Mouse (Mus musculus) layer of hippocampus, adult 8-10 months (tissue): ENCODE data around the gene Nab1. TPM values are rescaled to one million over a fixed set of nuclear protein-coding genes. Genes with fewer than 3 reads are reported as not detected.

Experiments
- DNase-seq, 2 experiments: peaks; one replicate each; pipeline ENCODE4 v3.0.0; 2022; ENCODE audit warnings: low spot score in 2 of 2
- total RNA-seq, 4 experiments: library from RNA; stranded (reverse); gene quantifications; 2 replicates each; pipeline ENCODE4 v1.2.4; 2022

Nab1 gene
- total RNA-seq, 4 experiments from 2014 or later = 32.1 to 42.8 (median 34.1) TPM

DNA sequence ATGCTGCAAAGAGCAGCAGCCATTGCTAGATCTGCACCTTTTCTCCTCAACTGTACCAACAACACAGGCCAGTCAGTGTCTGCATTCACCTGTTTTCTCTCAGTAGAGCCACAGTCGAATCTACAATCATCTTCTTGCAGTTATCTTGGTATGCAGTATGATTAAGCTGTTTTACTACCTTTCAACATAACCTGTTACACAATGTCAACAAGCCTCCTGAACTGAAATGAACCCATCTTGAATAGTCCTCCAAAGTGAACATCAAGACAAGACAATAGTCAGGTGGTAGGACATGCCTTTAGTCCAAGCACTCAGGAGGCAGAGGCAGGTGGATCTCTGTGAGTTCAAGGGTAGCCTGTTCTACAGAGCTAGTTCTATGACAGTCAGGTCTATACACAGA is 26.2 kb downstream of the Nab1 start:
- DNase-seq = no peak

DNA sequence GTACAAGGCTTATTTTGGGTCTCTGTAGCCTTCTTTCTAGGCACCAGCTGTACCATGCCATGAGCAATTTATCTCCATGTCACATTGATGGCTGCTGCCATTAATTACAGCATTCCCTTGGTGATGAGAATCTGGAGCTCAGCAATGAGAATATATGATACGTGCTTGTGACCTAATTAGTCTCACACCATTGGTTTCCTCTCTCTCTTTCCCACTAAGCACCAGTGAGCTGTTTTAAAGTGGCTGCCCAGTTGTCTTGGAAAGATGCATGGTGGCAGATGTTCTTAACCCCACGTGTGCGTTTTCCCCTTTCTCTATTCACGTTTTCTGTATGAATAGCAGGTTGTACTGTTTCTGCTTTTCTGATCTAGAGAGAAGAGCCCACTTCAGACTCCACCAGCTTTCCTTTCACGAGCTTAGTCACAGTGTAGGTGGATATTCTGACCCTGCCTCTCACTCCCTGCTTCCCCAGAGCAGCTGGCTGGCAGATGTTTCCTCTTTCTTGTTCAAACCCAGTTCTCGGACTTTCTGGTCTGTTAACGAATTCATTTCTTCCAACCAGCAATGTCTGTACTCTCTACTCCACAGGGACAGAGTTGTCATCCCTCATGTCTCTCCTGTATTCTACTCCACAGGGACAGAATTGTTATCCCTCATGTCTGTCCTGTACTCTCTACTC is 29.5 kb downstream of the Nab1 start:
- DNase-seq = no peak

DNA sequence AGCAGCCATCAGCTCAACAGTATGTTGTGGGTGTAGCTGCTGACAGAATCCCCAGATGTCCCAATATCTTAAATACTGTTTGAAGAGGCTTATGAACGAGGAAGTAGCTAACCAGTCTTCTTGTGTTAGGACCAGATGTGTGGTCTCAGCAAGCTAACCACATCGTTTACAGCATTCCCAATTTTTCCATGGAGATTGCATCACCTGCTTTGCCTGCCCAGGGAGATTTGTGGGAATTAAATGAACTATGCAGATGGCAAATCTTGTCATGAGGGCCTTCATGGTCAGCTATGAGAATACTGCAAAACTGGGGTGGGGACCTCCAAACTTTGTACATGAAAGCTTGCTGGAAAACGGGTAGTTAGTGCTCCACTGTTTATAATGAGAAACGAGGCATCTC is 30.2 kb downstream of the Nab1 start:
- DNase-seq = no peak

DNA sequence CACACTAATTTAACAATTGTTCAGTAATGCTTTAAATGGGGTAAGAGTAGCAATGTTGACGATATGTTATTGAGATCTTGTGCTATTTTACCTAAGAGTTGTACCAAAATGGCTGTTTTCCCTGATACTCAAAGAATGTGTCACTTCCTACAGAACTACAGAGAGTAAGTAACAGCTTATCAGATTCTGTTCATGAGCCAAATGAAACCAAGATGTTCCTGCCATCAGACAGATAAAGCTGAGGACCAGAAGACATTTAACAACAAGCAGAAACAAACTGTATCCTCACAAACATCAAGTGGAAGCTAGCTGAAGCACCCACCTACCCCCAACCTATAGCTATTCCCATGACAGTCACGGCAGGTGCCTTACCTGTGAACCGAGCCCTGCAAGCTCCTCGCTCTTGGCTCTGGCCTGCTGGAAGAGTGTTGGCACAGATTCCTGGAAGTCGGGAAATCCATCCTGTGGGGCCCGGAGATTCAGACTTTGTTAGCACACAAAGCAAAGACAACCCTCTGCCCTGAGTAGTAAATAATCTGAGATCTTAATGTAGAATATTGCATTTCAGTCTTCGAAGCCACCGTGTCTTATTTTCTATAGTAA is 33.9 kb downstream of the Nab1 start:
- no peak for DNase-seq

DNA sequence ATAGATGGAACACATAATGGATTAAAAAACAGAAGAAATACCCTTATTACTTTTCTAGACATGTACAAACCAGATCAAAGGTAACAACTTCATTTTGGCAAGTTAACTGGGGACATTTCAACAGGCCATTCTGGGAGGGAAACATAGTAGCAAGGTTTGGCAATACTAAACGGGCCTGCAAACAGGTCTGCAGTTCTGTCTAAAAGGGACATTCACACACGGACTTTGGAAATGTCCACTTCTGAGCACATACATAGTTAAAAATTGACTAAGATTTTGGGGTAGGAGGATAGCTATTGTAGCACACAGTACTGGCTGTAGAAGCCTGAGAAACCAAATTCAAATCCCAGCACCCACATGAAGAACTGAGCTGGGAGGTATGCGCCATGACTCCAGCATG is 34.6 kb downstream of the Nab1 start:
- no peak for DNase-seq

DNA sequence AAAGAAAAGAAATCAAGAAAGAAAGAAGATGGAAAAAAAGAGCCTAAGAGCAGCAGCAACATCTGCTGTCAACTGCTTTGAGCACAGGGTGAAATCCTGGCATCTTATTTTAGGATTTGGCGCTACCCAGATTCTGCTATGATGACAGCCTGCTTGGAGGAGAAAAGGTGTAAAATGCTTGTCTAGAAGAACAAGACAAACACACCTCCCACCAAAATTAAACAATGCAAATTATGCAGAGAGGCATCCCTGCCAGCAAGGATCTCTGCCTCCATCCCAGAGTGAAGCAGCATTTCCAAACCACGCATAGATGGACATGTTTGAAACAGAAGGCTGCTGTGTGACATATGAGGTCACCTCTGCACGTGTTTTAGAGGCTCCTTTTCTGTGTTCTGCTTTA is 35.2 kb downstream of the Nab1 start:
- DNase-seq = peak in 1 of 2 experiments; percentile 17

GRCm38 (mm10) chr1:52463305-52463704 is 37.2 kb downstream of the Nab1 start:
- DNase-seq = no peak

- no peak for DNase-seq
Measured at GRCm38 (mm10) chr1:52456571-52456970, 43.9 kb downstream of the Nab1 start.

DNA sequence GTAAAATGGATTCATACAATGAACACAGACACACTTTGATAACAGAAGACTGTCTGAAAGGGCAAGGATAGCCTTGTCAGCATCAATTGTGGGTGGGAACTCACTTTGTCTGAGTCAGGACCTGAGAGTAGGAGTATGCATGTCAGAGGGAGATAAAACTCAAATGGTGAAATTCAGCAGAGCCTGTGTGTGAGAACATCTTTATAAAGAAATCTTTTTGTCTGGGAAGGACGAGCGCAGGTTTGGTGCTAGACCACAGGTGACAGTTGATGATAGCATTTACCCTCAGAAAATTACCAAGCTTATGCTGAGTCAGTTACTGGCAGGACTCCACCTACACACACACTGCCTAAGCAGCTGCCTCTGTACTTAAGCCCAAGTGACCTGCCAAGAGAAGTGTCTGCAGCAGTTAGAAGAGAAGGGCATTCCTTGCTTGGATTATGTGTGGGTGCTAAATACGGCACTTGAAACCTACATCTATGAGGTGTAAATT is 45.9 kb downstream of the Nab1 start:
- DNase-seq = no peak

DNA sequence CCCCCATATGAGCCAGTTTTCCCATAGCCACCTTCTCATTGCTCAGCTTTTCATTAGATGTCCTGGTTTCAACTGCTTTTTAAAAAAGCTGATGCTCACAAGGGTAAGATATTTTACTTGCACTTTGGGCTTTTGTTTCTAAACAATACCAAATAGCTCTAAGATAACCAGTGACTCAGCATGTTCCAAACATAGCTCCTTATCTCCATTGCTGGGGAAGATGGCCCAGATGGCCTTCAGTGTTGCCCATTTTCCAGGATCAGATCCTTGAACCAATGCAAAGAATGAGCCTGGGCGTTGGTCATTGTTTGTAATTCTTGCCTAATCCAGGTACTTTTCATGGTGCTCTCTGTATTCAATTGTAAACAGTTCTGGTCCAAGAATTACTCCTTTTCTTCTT is 49.1 kb downstream of the Nab1 start:
- no peak for DNase-seq

DNA sequence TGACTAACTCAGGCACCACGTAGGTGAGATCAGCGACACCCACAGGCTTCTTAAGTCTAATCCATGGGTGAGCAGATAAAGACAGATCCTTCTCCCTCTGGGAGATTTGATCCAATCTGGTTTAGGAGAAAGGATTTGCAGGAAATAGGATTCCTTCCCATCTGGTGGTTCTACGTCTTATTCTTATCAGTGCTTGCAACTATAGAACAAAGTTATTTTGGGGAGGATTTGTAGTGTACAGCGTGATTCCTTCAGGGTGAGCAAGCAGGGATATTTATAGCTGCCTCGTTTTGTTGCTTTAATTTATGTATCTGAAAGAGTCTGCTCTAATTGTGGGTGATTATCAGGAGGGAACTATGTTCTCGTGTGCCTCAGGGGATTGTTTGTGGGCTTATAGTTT is 64.6 kb downstream of the Nab1 start:
- DNase-seq = no peak

DNA sequence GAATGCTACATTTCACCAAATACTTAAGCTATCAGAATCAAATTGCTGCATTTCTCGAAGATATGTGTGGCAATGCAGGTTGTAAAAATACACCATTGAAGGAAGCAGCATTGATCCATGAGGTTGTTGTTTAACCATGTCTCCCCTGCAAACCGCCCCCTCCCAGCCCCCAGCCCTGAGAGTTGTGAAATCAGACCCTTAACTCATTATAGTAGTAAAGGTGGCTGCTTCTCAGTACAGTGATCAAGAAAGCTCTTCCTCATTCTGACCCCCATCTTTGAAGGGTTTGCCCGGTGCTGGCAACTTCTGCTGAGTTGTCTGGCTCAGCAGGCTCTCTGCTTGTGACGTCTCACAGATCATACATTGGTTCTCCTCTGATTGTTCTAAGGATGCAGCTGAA is 66.4 kb downstream of the Nab1 start:
- no peak for DNase-seq

- no peak for DNase-seq
Measured at GRCm38 (mm10) chr1:52431806-52432205, 68.7 kb downstream of the Nab1 start.

- no peak for DNase-seq
Measured at GRCm38 (mm10) chr1:52430606-52431005, 69.9 kb downstream of the Nab1 start.

DNA sequence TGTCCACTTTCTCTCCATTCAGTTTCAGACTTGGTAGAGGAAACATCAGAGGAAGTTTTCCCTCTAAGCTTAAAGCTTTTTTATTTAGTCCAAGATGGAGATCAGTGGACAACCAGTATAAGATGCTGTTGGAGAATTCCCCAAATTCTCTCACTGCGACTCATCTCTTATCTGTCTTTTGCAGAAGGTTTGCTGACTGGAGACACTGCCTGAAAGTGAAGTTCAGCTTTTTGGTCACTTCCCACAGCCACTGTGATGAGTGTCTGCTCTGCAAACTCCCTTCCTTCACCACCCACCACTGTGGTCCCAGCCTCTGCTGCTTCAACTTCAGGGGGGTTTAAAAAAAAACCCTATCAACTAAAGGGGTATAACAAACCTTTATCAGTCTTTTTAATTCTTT is 70.4 kb downstream of the Nab1 start:
- DNase-seq = no peak

DNA sequence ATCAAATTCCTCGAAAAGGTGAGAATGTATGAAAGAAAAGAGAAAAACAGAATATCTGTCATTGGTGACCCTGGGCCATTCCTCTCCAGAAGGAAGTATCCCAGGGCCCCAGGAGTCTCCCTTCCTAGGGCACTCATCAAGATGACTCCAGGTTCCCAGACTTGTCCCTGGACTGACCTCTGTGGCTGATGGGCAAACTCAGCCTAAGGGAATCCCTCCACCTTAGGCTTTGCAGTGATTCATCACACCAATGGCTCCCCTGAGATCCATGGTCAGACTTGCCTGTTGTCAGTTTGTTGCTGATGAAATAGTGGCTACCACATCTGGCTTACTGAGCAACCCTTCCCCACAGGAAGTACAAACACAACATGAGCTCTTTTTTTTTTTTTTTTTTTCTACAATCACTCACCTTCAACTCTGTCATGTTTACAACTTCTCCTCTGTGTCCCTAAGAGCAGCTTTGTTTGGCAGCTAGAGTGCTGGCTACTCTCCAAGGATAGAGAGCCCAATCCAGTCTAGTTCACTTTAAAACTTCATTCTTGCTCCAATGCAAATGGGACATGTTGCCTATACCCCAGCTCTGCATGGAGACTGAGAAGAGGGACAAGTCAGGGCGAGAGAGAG is 72.5 kb downstream of the Nab1 start:
- DNase-seq = no peak

DNA sequence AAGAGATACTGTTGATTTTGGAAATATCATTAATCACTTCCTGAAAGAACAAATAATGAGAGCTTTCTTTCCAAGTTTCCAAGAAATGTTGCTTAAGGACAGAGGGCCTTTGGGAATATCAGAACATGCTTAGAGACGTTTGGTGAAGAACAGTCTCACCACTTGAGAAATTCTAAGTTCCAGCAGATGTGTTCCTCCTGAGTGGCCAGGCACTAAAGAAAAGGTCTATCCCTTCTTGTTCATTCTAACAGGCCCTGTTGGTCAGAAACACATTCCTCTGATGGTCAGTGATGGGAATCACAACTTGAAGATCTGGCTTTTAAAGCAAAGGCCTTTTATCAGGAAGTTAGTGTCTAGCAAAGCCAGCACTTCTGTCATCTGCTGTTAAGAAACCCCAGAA is 76.6 kb downstream of the Nab1 start:
- DNase-seq = no peak

DNA sequence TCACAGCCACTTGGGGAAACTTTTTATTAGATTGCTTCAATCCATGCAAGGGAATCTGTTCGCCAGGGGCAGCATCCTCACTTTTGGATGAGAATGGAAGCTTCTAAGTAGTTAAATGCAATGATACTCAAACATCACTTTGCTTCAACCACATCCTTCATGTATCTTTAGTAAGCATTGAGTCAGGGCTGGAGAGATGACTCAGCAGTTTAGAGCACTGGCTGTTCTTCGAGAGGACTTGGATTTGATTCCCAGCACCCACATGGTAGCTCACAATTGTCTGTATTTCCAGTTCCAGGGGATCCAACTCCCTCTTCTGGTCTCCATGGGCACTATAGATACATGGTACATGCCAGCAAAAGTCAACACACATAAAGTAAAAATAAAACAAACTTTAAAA is 77.4 kb downstream of the Nab1 start:
- DNase-seq = no peak

DNA sequence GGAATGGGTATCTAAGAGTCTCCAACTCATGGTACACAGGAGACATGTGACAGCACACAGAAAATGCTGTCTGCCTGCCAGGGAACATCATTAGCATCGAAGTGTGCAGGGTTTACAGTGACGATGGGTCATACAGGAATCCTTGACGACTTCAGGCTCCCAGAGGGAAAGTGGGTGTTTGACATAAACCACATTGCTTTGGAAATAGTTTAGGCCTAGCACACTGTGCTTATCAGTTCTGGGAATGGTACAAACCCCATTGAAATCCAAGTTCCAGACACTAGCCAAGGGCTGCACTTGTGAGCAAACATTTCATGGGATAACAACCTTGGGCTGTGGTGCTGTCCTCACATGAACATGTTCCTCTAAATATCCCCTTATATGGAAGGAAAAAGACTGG is 78.3 kb downstream of the Nab1 start:
- no peak for DNase-seq

DNA sequence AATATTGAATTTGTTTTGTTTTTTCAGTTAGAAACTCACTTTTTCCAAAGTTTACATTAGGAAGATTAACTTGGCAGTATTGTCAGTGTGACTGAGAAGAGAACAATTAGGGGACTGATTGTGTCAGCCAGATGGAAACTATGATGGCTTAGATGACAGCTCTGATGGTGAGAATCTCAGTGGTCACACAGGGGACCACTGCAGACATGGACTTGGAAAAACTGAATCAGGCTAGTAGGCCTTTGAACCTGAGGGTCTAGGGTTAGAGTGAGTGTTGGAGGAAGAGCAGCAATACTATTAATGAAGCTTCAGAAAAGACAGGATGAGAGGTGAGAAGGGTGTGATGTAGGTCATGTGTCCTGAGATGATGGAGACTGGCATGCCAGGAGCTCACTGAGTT is 78.9 kb downstream of the Nab1 start:
- DNase-seq = no peak

DNA sequence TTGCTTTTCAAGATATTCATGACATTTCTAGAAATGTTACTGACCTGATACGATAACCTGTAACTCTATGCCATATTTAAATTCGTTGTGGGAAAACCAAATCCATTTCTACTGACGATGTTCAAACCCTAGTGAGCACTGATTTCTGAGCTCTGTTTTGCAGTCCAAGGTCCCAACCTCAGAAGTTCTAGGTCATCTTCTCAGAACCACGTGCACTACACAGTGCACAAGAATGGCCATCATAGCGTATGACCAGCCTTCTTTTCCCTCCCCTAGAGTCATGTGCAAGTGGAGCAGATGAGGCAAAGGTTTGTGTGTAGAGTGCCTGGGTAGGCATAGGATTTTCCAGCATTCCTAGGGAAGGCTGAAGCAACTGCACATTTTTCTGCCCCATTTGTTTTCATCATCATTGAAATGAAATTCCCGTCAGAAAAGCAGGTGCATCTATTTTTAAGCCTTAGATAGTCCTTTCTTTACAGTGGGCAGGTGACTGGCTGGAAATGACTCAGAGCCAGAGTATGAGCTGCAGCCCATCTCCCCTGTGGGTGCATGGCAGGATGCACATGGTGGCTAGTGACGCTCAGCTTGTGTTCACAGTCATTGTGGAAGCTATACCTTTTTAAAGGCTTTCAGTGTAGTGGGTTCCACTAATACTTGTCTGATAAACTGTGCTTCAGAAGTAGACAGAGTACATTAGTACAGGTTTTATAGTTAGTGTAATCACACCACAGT is 81.2 kb downstream of the Nab1 start:
- DNase-seq = no peak
